Mouse (Mus musculus): ENCODE measurements around the gene Socs2. TPM values are rescaled to one million over a fixed set of nuclear protein-coding genes. Genes with fewer than 3 reads are reported as not detected.

The Socs2 gene
- polyA plus RNA-seq, 1 experiment from 2014 or later: 30.4 TPM

GRCm38 (mm10) chr10:95442334-95442733 is 25.4 kb upstream of the Socs2 start:
- no peak overlapping the region for H3K27ac ChIP-seq (replicated peaks)
- H3K4me1 ChIP-seq: no peaks in the 10 kb centered on the region
- no peak for DNase-seq (ENCODE audit: low spot score)
- H3K36me3 ChIP-seq: no peaks in the 10 kb centered on the region
- no peaks in the 10 kb centered on the region for H3K27me3 ChIP-seq (ENCODE audit: low read depth, poor library complexity, severe bottlenecking)
- 81% methylated on average over 4 of the region's 4 CpGs for WGBS
- no peaks in the 10 kb centered on the region for H3K9me3 ChIP-seq (replicated peaks)
- H3K4me3 ChIP-seq: no peak overlapping the region

- Histone ChIP-seq H3K4me1 (no peaks in the 10 kb centered on the region), H3K27me3 (ENCODE audit: low read depth, poor library complexity, severe bottlenecking) (no peaks in the 10 kb centered on the region), H3K36me3 (no peaks in the 10 kb centered on the region), H3K9me3 (replicated peaks) (no peaks in the 10 kb centered on the region), H3K4me3 (no peak overlapping the region), H3K27ac (replicated peaks) (no peak overlapping the region)
- WGBS: 46% methylated on average over 2 of the region's 2 CpGs
- no peak for DNase-seq (ENCODE audit: low spot score)
Observed at GRCm38 (mm10) chr10:95440566-95440965, 23.6 kb upstream of the Socs2 start.

- H3K4me1 ChIP-seq: no peaks in the 10 kb centered on the region
- no peaks in the 10 kb centered on the region for H3K36me3 ChIP-seq
- H3K27ac ChIP-seq (replicated peaks): no peak overlapping the region
- H3K27me3 ChIP-seq (ENCODE audit: low read depth, poor library complexity, severe bottlenecking): no peaks in the 10 kb centered on the region
- no peaks in the 10 kb centered on the region for H3K9me3 ChIP-seq (replicated peaks)
- no peak overlapping the region for H3K4me3 ChIP-seq
- WGBS: 91% methylated on average over 10 of the region's 10 CpGs
- DNase-seq (ENCODE audit: low spot score): no peak
Observed at GRCm38 (mm10) chr10:95439718-95440339, 22.8 kb upstream of the Socs2 start.

- Histone ChIP-seq H3K36me3 (no peaks in the 10 kb centered on the region), H3K4me1 (no peaks in the 10 kb centered on the region), H3K9me3 (replicated peaks) (no peaks in the 10 kb centered on the region), H3K27ac (replicated peaks) (no peak overlapping the region), H3K4me3 (no peak overlapping the region), H3K27me3 (ENCODE audit: low read depth, poor library complexity, severe bottlenecking) (no peaks in the 10 kb centered on the region)
- DNase-seq (ENCODE audit: low spot score): no peak
- WGBS: 67% methylated on average over 11 of the region's 11 CpGs
Observed at GRCm38 (mm10) chr10:95438941-95439340, 22.0 kb upstream of the Socs2 start.

GRCm38 (mm10) chr10:95430271-95430670 is 13.3 kb upstream of the Socs2 start:
- DNase-seq (ENCODE audit: low spot score): no peak
- H3K4me1 ChIP-seq: no peaks in the 10 kb centered on the region
- H3K27me3 ChIP-seq (ENCODE audit: low read depth, poor library complexity, severe bottlenecking): no peaks in the 10 kb centered on the region
- H3K9me3 ChIP-seq (replicated peaks): no peaks in the 10 kb centered on the region
- H3K36me3 ChIP-seq: no peaks in the 10 kb centered on the region
- no peak overlapping the region for H3K27ac ChIP-seq (replicated peaks)
- 94% methylated on average over 10 of the region's 10 CpGs for WGBS
- H3K4me3 ChIP-seq: no peak overlapping the region

GRCm38 (mm10) chr10:95429111-95429510 is 12.1 kb upstream of the Socs2 start:
- WGBS: 98% methylated on average over 1 of the region's 1 CpGs

GRCm38 (mm10) chr10:95426207-95427115 is 9.5 kb upstream of the Socs2 start:
- H3K27ac ChIP-seq (replicated peaks): no peak overlapping the region
- 91% methylated on average over 9 of the region's 9 CpGs for WGBS
- H3K36me3 ChIP-seq: no peaks in the 10 kb centered on the region
- DNase-seq (ENCODE audit: low spot score): no peak
- H3K27me3 ChIP-seq (ENCODE audit: low read depth, poor library complexity, severe bottlenecking): no peaks in the 10 kb centered on the region
- H3K4me1 ChIP-seq: no peaks in the 10 kb centered on the region
- H3K9me3 ChIP-seq (replicated peaks): no peaks in the 10 kb centered on the region
- H3K4me3 ChIP-seq: no peak overlapping the region

More at GRCm38 (mm10) chr10:95429111-95429510, 12.1 kb upstream of the Socs2 start:
- DNase-seq (ENCODE audit: low spot score): no peak
- Histone ChIP-seq H3K4me1 (no peaks in the 10 kb centered on the region), H3K4me3 (no peak overlapping the region), H3K27me3 (ENCODE audit: low read depth, poor library complexity, severe bottlenecking) (no peaks in the 10 kb centered on the region), H3K27ac (replicated peaks) (no peak overlapping the region), H3K36me3 (no peaks in the 10 kb centered on the region), H3K9me3 (replicated peaks) (no peaks in the 10 kb centered on the region)

GRCm38 (mm10) chr10:95422681-95423080 is 5.7 kb upstream of the Socs2 start:
- no peak for DNase-seq (ENCODE audit: low spot score)
- Histone ChIP-seq H3K27me3 (ENCODE audit: low read depth, poor library complexity, severe bottlenecking) (peaks cover 11% of the 10 kb centered on the region), H3K9me3 (replicated peaks) (no peaks in the 10 kb centered on the region), H3K4me1 (0 out of 2 replicates have a peak, but pooled peaks cover under 1% of the 10 kb centered on the region), H3K36me3 (no peaks in the 10 kb centered on the region), H3K4me3 (no peak overlapping the region), H3K27ac (replicated peaks) (no peak overlapping the region)
- WGBS: 85% methylated on average over 5 of the region's 5 CpGs

GRCm38 (mm10) chr10:95420284-95420683 is 3.3 kb upstream of the Socs2 start:
- peaks cover 24% of the 10 kb centered on the region for H3K4me1 ChIP-seq
- no peaks in the 10 kb centered on the region for H3K36me3 ChIP-seq
- WGBS: 70% methylated on average over 10 of the region's 10 CpGs
- H3K9me3 ChIP-seq (replicated peaks): no peaks in the 10 kb centered on the region
- no peak overlapping the region for H3K27ac ChIP-seq (replicated peaks)
- H3K27me3 ChIP-seq (ENCODE audit: low read depth, poor library complexity, severe bottlenecking): peaks cover 25% of the 10 kb centered on the region
- DNase-seq (ENCODE audit: low spot score): no peak
- no peak overlapping the region for H3K4me3 ChIP-seq

GRCm38 (mm10) chr10:95419726-95420125 is 2.7 kb upstream of the Socs2 start:
- H3K4me3 ChIP-seq: no peak overlapping the region
- WGBS: 96% methylated on average over 3 of the region's 3 CpGs
- H3K36me3 ChIP-seq: no peaks in the 10 kb centered on the region
- no peak overlapping the region for H3K27ac ChIP-seq (replicated peaks)
- peaks cover 28% of the 10 kb centered on the region for H3K27me3 ChIP-seq (ENCODE audit: low read depth, poor library complexity, severe bottlenecking)
- peaks cover 30% of the 10 kb centered on the region for H3K4me1 ChIP-seq
- no peak for DNase-seq (ENCODE audit: low spot score)
- no peaks in the 10 kb centered on the region for H3K9me3 ChIP-seq (replicated peaks)

GRCm38 (mm10) chr10:95418631-95419030 is 1.7 kb upstream of the Socs2 start:
- peaks cover 39% of the 10 kb centered on the region for H3K27me3 ChIP-seq (ENCODE audit: low read depth, poor library complexity, severe bottlenecking)
- no peak for DNase-seq (ENCODE audit: low spot score)
- no peak overlapping the region for H3K27ac ChIP-seq (replicated peaks)
- no peaks in the 10 kb centered on the region for H3K36me3 ChIP-seq
- H3K4me1 ChIP-seq: peaks cover 41% of the 10 kb centered on the region
- no peaks in the 10 kb centered on the region for H3K9me3 ChIP-seq (replicated peaks)
- WGBS: 55% methylated on average over 6 of the region's 6 CpGs
- no peak overlapping the region for H3K4me3 ChIP-seq

GRCm38 (mm10) chr10:95417496-95418236 is 686 bp upstream of the Socs2 start:
- Histone ChIP-seq H3K27me3 (ENCODE audit: low read depth, poor library complexity, severe bottlenecking) (peaks cover 49% of the 10 kb centered on the region), H3K4me3 (peak overlapping the region; percentile 82), H3K36me3 (no peaks in the 10 kb centered on the region), H3K27ac (replicated peaks) (peak overlapping the region; percentile 91), H3K4me1 (peaks cover 42% of the 10 kb centered on the region), H3K9me3 (replicated peaks) (no peaks in the 10 kb centered on the region)
- whole genome bisulfite sequencing: under 1% methylated on average over 25 of the region's 25 CpGs
- DNase-seq (ENCODE audit: low spot score): peak; percentile 73
